Mouse (Mus musculus): Measurements from ENCODE around the gene Jph2. TPM values are rescaled to one million over a fixed set of nuclear protein-coding genes. Genes with fewer than 3 reads are reported as not detected.

The Jph2 gene
- polyA plus RNA-seq (2012; ENCODE audit: insufficient read depth, low replicate concordance): 0.13 and 1.0 TPM in 2 replicates

DNA sequence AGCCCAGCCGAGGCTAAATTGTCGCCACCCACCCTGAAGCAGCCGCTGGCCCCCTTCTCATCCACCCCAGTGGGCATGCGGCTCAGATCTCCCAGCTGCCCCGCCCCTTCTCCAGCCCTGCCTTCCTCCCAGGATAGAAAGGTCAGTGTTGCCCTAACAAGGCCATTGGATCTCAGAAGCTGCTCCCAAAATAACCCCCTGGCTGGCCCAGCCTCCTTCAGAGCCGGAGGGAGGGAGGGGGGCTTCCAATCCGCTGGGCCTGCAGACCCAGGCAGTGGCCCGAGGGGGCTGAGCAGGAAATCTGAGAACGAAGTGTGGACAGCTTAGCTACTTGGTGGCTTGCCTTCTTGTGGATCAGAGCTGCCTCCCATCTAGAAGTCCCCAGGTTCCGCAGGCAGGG is at the start of gene Jph2:
Gene Jph2 (minus strand): TSS at position 89 of the 400 bp plus-strand sequence.
- no peaks in the 10 kb centered on the region for H3K36me3 ChIP-seq (replicated peaks; ENCODE audit: low read length)
- H3K4me3 ChIP-seq (replicated peaks): no peak within 1 kb of the TSS
- H3K9me3 ChIP-seq: no peaks in the 10 kb centered on the region
- TF ChIP-seq GATA1 (IDR thresholded peaks at IDR 0.05; ENCODE audit: borderline replicate concordance, low read length) (no peak), FLI1 (IDR thresholded peaks at IDR 0.05; ENCODE audit: low read length) (no peak)
- H3K27me3 ChIP-seq (replicated peaks): peaks cover 56% of the 10 kb centered on the region
- no peaks in the 10 kb centered on the region for H3K4me1 ChIP-seq

GRCm38 (mm10) chr2:163447375-163447774 is 49.6 kb upstream of the Jph2 start:
- Histone ChIP-seq H3K4me1 (no peaks in the 10 kb centered on the region), H3K4me3 (replicated peaks) (peak overlapping the region; percentile 14), H3K9me3 (no peaks in the 10 kb centered on the region), H3K27me3 (replicated peaks) (peaks cover 63% of the 10 kb centered on the region), H3K36me3 (replicated peaks; ENCODE audit: low read length) (no peaks in the 10 kb centered on the region)
- TF ChIP-seq FLI1 (IDR thresholded peaks at IDR 0.05; ENCODE audit: low read length) (no peak), GATA1 (IDR thresholded peaks at IDR 0.05; ENCODE audit: borderline replicate concordance, low read length) (no peak)

GRCm38 (mm10) chr2:163444017-163444416 is 46.2 kb upstream of the Jph2 start:
- H3K36me3 ChIP-seq (replicated peaks; ENCODE audit: low read length): no peaks in the 10 kb centered on the region
- TF ChIP-seq FLI1 (IDR thresholded peaks at IDR 0.05; ENCODE audit: low read length) (no peak), GATA1 (IDR thresholded peaks at IDR 0.05; ENCODE audit: borderline replicate concordance, low read length) (no peak)
- H3K9me3 ChIP-seq: no peaks in the 10 kb centered on the region
- H3K27me3 ChIP-seq (replicated peaks): peaks cover 71% of the 10 kb centered on the region
- no peak overlapping the region for H3K4me3 ChIP-seq (replicated peaks)
- H3K4me1 ChIP-seq: no peaks in the 10 kb centered on the region; the same call in 1 of the 2 replicates

DNA sequence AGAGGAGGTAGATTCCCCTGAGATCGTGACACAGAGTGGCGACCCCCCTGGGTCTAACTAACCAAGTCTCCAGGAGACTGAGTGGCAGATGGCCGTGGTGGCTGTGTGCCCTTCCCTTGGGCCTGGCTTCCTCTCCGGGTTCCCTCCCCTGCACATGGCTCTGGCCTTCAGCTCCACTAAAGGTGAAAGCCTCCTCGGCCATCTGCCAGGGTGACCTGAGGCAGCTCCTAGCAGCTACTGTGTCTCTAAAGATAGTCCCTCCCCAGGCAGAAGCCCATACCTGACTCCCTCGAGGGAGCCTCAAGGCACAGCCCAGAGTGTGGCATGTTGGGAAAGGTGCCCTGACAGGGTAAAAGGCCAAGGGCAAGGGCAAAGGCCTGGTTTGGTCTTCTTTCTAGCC is 45.8 kb upstream of the Jph2 start:
- H3K4me1 ChIP-seq: peaks cover 3% of the 10 kb centered on the region; the same call in 1 of the 2 replicates
- H3K36me3 ChIP-seq (replicated peaks; ENCODE audit: low read length): no peaks in the 10 kb centered on the region
- H3K9me3 ChIP-seq: no peaks in the 10 kb centered on the region
- H3K27me3 ChIP-seq (replicated peaks): peaks cover 76% of the 10 kb centered on the region
- no peak for TF ChIP-seq FLI1 (IDR thresholded peaks at IDR 0.05; ENCODE audit: low read length)
- no peak for TF ChIP-seq GATA1 (IDR thresholded peaks at IDR 0.05; ENCODE audit: borderline replicate concordance, low read length)
- H3K4me3 ChIP-seq (replicated peaks): no peak overlapping the region

GRCm38 (mm10) chr2:163439488-163439887 is 41.7 kb upstream of the Jph2 start:
- Histone ChIP-seq H3K4me3 (replicated peaks) (no peak overlapping the region), H3K9me3 (no peaks in the 10 kb centered on the region), H3K27me3 (replicated peaks) (peaks cover 71% of the 10 kb centered on the region), H3K4me1 (peaks cover 11% of the 10 kb centered on the region), H3K36me3 (replicated peaks; ENCODE audit: low read length) (no peaks in the 10 kb centered on the region)
- no peak for TF ChIP-seq GATA1 (IDR thresholded peaks at IDR 0.05; ENCODE audit: borderline replicate concordance, low read length)
- TF ChIP-seq FLI1 (IDR thresholded peaks at IDR 0.05; ENCODE audit: low read length): no peak

DNA sequence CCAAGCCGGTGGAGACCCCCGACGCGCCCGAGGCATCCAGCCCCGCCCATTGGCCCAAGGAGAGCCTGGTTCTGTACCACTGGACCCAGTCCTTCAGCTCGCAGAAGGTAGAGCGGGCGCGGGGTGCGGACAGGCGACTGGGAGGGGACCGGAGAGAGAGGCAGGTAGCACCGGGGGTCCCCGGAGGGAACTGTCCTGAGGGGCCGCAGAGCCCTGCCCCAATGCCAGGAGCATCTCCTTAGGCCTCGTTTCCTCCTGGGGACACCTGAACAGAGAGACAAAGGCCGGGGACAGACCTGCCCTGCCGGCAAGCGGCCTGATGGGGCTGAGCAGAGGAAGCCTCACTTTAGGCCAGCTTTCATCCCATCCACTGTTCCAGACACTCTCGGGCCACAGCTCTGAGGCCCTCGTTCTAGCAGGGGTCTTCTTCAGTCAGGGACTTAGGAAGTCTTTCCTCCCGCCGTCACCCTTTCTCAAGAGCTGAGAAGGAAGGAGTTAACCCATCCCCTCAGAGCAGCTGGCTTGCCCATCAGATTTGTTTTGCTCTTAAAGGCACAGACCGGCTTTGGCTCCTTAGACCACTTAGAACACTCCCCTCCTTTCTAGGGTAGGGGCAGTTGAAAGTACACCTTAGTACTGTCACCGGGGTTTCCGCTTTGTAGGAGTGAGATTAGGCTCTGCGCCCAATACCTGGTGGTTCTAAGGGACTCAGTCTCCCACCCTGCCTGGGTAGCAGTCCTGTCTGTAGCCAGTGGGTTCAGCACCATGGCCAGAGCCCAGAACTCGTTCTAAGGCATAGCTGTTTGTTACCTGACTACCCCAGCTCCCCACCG is 41.0 kb upstream of the Jph2 start:
- peak overlapping the region; percentile 74 for H3K4me3 ChIP-seq (replicated peaks)
- H3K9me3 ChIP-seq: no peaks in the 10 kb centered on the region
- H3K4me1 ChIP-seq: peaks cover 17% of the 10 kb centered on the region
- peaks cover 67% of the 10 kb centered on the region for H3K27me3 ChIP-seq (replicated peaks)
- no peak for TF ChIP-seq GATA1 (IDR thresholded peaks at IDR 0.05; ENCODE audit: borderline replicate concordance, low read length)
- no peak for TF ChIP-seq FLI1 (IDR thresholded peaks at IDR 0.05; ENCODE audit: low read length)
- no peaks in the 10 kb centered on the region for H3K36me3 ChIP-seq (replicated peaks; ENCODE audit: low read length)

GRCm38 (mm10) chr2:163438246-163438618 is 40.4 kb upstream of the Jph2 start, which contains the start of gene Gdap1l1:
Gene Gdap1l1, plus strand, starts transcription at chr2:163438476.
- Histone ChIP-seq H3K4me1 (peaks cover 23% of the 10 kb centered on the region), H3K4me3 (replicated peaks) (peak within 1 kb of the TSS; percentile 74), H3K27me3 (replicated peaks) (peaks cover 61% of the 10 kb centered on the region), H3K36me3 (replicated peaks; ENCODE audit: low read length) (no peaks in the 10 kb centered on the region), H3K9me3 (no peaks in the 10 kb centered on the region)
- TF ChIP-seq GATA1 (IDR thresholded peaks at IDR 0.05; ENCODE audit: borderline replicate concordance, low read length) (no peak), FLI1 (IDR thresholded peaks at IDR 0.05; ENCODE audit: low read length) (no peak)

DNA sequence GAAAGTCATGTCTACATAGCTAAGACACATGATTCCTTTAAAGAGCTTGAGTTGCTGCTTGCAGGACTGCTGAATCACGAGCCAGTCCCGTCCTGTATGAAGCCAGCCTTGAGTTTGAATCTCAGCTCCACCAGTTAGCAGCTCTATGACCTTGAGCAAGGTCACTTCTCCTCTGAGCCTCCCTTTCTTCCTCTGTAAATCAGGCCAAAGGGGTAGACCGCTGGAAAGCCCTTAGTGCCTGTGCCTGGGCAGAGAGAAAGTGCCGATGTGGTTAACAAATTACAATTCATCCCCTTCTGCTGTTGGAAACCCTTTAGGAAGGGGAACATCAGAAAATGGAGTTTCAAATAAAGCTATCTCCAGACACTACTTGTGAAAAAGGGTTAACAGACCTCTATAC is 40.0 kb upstream of the Jph2 start:
- TF ChIP-seq FLI1 (IDR thresholded peaks at IDR 0.05; ENCODE audit: low read length): no peak
- no peak for TF ChIP-seq GATA1 (IDR thresholded peaks at IDR 0.05; ENCODE audit: borderline replicate concordance, low read length)
- peaks cover 23% of the 10 kb centered on the region for H3K4me1 ChIP-seq
- H3K27me3 ChIP-seq (replicated peaks): peaks cover 59% of the 10 kb centered on the region
- no peaks in the 10 kb centered on the region for H3K36me3 ChIP-seq (replicated peaks; ENCODE audit: low read length)
- no peaks in the 10 kb centered on the region for H3K9me3 ChIP-seq
- H3K4me3 ChIP-seq (replicated peaks): no peak overlapping the region

DNA sequence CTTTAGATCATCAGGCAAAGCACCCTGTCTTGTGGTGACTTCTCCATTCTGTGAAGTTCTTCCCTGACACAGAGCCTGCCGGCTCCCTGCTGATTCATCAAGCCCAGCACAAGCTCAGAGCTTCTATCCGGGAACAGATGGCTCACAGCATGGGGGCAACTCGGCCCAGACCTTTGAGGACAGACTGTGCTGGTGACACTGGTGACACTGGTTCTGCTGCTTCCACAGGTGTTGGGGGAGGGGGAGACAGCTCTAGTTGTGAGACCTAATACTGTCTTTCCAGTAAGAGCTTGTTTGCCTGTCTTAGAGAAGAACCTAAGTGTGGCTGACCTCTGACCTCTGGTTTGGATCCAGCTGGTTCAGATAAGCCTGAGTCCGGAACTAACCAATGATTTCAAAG is 36.2 kb upstream of the Jph2 start:
- Histone ChIP-seq H3K27me3 (replicated peaks) (peaks cover 43% of the 10 kb centered on the region), H3K36me3 (replicated peaks; ENCODE audit: low read length) (no peaks in the 10 kb centered on the region), H3K4me1 (peaks cover 23% of the 10 kb centered on the region), H3K9me3 (no peaks in the 10 kb centered on the region), H3K4me3 (replicated peaks) (peak overlapping the region; percentile 62)
- TF ChIP-seq FLI1 (IDR thresholded peaks at IDR 0.05; ENCODE audit: low read length): no peak
- TF ChIP-seq GATA1 (IDR thresholded peaks at IDR 0.05; ENCODE audit: borderline replicate concordance, low read length): no peak

DNA sequence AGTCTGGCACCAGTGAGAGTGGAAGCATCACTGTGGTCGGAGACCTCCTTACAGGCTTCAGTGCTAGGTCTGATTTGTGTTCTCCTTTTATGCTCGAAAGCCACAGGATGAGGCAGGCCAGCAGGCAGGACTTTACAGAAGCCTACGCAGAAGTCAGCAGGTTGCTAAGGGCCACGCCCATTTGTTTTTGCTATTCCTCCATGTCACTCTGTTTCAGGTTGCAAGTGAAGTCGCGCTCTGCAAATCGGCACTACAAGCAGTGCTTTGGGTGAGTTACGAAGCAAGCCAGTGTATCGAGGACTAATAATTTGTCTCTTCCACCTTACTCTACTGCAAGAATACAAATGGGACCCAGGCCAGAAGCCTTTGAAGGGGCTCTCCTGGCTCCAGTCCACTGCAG is 33.5 kb upstream of the Jph2 start:
- Histone ChIP-seq H3K27me3 (replicated peaks) (peaks cover 27% of the 10 kb centered on the region), H3K9me3 (no peaks in the 10 kb centered on the region), H3K36me3 (replicated peaks; ENCODE audit: low read length) (no peaks in the 10 kb centered on the region), H3K4me1 (peaks cover 14% of the 10 kb centered on the region), H3K4me3 (replicated peaks) (no peak overlapping the region)
- no peak for TF ChIP-seq FLI1 (IDR thresholded peaks at IDR 0.05; ENCODE audit: low read length)
- no peak for TF ChIP-seq GATA1 (IDR thresholded peaks at IDR 0.05; ENCODE audit: borderline replicate concordance, low read length)

Data from megakaryocyte, embryonic 14.5 days (primary cell).